Mouse (Mus musculus) midbrain, embryonic 10.5 days (tissue): ENCODE results near the gene Tex19.2. TPM values are rescaled to one million over a fixed set of nuclear protein-coding genes. Genes with fewer than 3 reads are reported as not detected.
"Not testable (repeated sequence)": the region's sequence is repeated elsewhere in the genome, so short reads cannot be mapped to it uniquely, and the experiment has no call there.

Source experiments
- DNase-seq: peaks from one replicate; pipeline ENCODE4 v3.0.0-alpha.2; 2017; ENCODE audit warnings: low spot score
- H3K27ac ChIP-seq: fragments of 300-500 bp; sonication (generic); replicated peaks from 2 replicates; pipeline ENCODE4 v1.5.1; 2016; ENCODE audit warnings: mild to moderate bottlenecking
- H3K27me3 ChIP-seq: fragments of 300-500 bp; sonication (generic); 2 replicates; pipeline ENCODE4 v1.6.1; 2016; ENCODE audit warnings: low read depth, mild to moderate bottlenecking; ENCODE audit not compliant: poor library complexity, severe bottlenecking
- H3K36me3 ChIP-seq: fragments of 300-500 bp; sonication (generic); 2 replicates; pipeline ENCODE4 v1.6.1; 2016; ENCODE audit warnings: mild to moderate bottlenecking, moderate library complexity
- H3K4me1 ChIP-seq: fragments of 300-500 bp; sonication (generic); 2 replicates; pipeline ENCODE4 v1.6.1; 2016
- H3K4me3 ChIP-seq: fragments of 300-500 bp; sonication (generic); 2 replicates; pipeline ENCODE4 v1.5.1; 2016; ENCODE audit warnings: mild to moderate bottlenecking, moderate library complexity
- H3K9me3 ChIP-seq: fragments of 300-500 bp; sonication (generic); replicated peaks from 2 replicates; pipeline ENCODE4 v1.6.1; 2016; ENCODE audit warnings: mild to moderate bottlenecking
- WGBS: fragments of 180-500 bp; shearing (Covaris S2); methylation state at CpG from one replicate; pipeline ENCODE4 v1.1.7; 2016; 5-methylcytosine and 5-hydroxymethylcytosine counted together
- polyA plus RNA-seq: library from polyadenylated mRNA; unstranded; fragments of >200 nt; fragmentation: Nextera tagmentation; extraction: Ambion mirVana; gene quantifications from 2 replicates; pipeline ENCODE4 v1.2.1, GENCODE M21; 2016

Tex19.2 gene
- polyA plus RNA-seq, 1 experiment from 2014 or later: not detected

DNA sequence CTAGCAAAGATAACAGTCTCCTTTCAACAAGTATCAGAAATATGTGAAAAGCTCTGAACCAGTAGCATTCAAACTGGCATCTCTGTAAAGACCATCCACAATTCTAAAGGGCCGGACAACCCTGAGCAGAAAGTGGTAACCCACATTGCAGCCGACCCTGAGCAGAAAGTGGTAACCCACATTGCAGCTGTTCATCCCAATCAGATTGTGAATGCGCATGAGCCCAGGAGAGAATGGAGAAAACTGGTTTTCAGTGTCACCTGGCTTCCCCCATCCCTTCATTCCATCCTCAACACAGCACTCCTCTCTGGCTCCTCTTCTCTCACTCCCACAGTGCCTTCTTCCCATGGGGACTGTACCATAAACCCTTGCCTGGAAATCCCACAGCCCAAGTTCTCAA is 9.0 kb upstream of the Tex19.2 start:
- no peak for DNase-seq
- Histone ChIP-seq H3K36me3 (no peaks in the 10 kb centered on the region), H3K27me3 (no peaks in the 10 kb centered on the region), H3K9me3 (no peaks in the 10 kb centered on the region), H3K4me3 (no peak overlapping the region), H3K4me1 (no peaks in the 10 kb centered on the region), H3K27ac (no peak overlapping the region)
- 92% methylated on average over 3 of the region's 3 CpGs for WGBS

DNA sequence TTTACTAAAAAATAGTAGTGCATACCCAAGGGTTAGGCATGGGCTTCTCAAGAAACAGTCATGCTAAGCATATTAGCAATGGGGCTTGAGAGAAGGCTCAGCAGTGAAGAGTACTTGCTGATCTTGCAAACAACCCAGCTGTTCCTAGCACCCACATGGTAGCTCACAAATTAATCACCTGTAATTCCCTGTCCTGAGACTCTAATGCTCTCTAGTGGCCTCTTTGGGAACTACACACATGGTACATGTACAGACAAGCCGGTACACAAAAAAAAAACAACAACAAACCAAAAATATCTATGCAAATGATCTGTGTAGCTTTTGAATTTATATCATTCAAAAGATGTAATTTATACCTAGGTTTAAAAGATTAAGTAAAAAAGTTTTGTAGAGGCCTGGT is 7.9 kb upstream of the Tex19.2 start:
- DNase-seq: no peak
- H3K4me1 ChIP-seq: no peaks in the 10 kb centered on the region
- H3K36me3 ChIP-seq: no peaks in the 10 kb centered on the region
- H3K27me3 ChIP-seq: no peaks in the 10 kb centered on the region
- 84% methylated on average over 1 of the region's 1 CpGs for WGBS
- no peak overlapping the region for H3K27ac ChIP-seq
- no peaks in the 10 kb centered on the region for H3K9me3 ChIP-seq
- H3K4me3 ChIP-seq: no peak overlapping the region

DNA sequence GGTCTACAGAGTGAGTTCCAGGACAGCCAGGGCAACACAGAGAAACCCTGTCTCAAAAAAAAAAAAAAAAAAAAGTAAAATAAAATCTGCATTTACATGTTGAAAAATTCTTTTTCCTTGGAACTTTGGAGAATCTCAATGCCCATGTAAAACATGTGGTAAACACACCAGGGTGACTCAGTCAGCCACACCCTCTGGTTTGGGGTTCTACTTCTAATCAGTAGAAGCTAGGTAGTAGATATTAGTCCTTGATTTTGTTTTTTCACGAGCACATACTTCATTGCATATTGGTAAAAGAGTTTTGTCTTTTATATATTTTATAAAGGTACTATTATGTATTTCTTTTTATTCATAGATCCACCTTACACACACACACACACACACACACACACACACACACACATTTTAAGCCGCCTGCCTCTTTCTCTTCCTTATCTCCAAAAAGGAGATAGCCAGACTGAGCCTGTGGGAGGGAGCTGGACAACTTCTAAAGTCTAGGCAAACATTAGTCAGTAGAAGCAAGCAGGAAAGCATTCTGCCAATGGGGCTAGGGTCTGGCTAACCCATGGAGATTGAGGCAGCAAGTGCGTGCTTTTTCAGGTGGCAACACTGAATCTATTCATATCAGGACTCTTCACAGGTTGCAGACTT is 7.2 kb upstream of the Tex19.2 start:
- Histone ChIP-seq H3K27me3 (no peaks in the 10 kb centered on the region), H3K4me1 (no peaks in the 10 kb centered on the region), H3K27ac (no peak overlapping the region), H3K36me3 (no peaks in the 10 kb centered on the region), H3K9me3 (no peaks in the 10 kb centered on the region), H3K4me3 (no peak overlapping the region)
- no peak for DNase-seq
- 94% methylated on average over 3 of the region's 3 CpGs for WGBS

DNA sequence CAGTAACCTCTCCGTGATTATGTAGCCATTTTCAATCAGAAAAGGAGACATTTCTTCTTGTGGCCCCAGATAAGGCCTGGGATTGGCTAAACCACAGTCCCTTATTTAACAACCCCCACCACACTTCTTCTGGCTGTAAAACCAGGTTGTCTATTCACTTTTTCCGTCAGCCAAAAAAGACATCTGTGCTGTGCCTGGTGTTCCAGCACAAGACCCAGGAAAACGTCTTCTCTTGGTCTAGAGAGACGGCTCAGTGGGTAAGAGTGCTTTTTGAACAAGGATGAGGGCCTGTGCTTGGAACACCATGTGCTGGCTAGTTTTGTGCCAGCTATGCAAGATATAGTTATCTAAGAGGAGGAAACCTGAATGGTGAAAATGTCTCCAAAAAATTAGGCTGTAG is 5.0 kb upstream of the Tex19.2 start:
- no peak overlapping the region for H3K27ac ChIP-seq
- H3K4me3 ChIP-seq: no peak overlapping the region
- no peaks in the 10 kb centered on the region for H3K36me3 ChIP-seq
- no peaks in the 10 kb centered on the region for H3K9me3 ChIP-seq
- no peaks in the 10 kb centered on the region for H3K27me3 ChIP-seq
- 0 out of 2 replicates have a peak, but pooled peaks cover 2% of the 10 kb centered on the region for H3K4me1 ChIP-seq
- WGBS: 90% methylated on average over 4 of the region's 4 CpGs
- no peak for DNase-seq

DNA sequence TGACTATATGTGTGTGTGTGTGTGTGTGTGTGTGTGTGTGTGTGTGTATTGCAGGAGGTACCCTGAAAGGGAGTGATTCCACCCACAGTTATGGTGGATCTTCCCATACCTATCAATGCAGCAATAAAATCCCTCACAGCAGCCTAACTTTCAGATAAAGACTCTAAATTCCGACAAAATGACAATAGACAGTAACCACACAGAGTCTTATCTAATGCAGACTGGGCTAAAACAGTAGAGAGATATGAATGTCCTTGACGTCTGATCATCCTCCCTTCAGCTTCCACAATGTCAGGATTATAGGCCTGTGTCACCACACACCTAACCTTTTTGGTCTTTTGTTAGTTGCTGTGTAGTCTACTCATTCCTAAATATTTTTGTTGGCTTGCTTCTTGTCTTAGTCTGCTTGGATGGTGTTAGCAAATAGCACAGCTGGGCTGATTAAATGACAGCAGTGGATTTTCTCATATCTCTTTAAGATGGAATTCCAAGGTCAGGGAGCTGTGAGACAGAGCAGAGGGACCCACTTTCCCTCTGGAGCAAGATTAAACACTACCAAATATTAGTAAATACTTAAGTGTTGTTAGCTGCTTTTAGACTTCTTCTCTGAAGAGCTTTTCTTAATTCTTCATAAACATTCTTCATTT is 3.7 kb upstream of the Tex19.2 start:
- WGBS: 80% methylated on average over 2 of the region's 2 CpGs

DNA sequence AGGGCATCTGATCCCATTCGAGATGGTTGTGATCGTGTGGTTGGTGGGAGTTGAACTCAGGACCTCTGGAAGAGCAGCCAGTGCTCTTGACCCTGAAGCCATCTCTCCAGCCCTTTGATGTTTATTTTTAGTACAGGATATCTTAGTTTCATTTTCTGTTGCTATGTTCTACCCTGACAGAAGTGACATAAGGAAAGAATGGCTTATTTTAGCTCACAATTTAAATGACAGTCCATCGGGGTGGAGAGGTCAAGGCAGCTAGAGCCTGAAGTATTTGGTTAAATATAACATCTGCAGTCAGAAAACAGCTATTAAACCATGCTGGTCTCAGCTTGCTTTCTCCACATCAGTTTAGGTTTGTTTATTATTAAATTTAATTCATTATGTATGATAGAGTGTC is 2.7 kb upstream of the Tex19.2 start:
- H3K4me1 ChIP-seq: 0 out of 2 replicates have a peak, but pooled peaks cover 2% of the 10 kb centered on the region
- H3K9me3 ChIP-seq: no peaks in the 10 kb centered on the region
- 86% methylated on average over 3 of the region's 3 CpGs for WGBS
- H3K27ac ChIP-seq: no peak overlapping the region
- no peaks in the 10 kb centered on the region for H3K27me3 ChIP-seq
- DNase-seq: no peak
- no peaks in the 10 kb centered on the region for H3K36me3 ChIP-seq
- H3K4me3 ChIP-seq: no peak overlapping the region

More for the DNA sequence above, 3.7 kb upstream of the Tex19.2 start:
- H3K9me3 ChIP-seq: no peaks in the 10 kb centered on the region
- no peaks in the 10 kb centered on the region for H3K36me3 ChIP-seq
- DNase-seq: no peak
- 0 out of 2 replicates have a peak, but pooled peaks cover 2% of the 10 kb centered on the region for H3K4me1 ChIP-seq
- no peaks in the 10 kb centered on the region for H3K27me3 ChIP-seq
- no peak overlapping the region for H3K4me3 ChIP-seq
- H3K27ac ChIP-seq: no peak overlapping the region

DNA sequence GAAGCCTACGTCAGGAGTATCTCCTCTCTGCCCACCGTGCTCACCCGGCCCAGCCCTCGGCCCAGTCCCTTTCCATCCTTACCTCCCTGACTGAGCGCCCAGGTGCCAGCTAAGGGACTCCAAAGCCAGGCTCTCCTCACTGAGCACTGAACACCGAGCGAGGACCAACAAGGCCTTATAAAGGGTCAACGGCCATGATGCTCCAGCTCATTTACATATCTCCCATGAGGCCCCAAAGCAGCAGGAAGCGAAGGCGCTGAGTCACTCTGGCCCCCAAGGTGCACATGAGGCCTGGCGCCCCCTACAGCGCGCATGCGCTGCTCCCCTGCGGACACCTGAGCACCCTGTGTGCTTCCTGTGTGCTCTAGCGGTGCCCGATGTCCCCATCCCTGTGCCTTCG is 371 bp downstream of the Tex19.2 start:
- Histone ChIP-seq H3K9me3 (no peaks in the 10 kb centered on the region), H3K4me3 (no peak overlapping the region), H3K36me3 (no peaks in the 10 kb centered on the region), H3K27ac (0 out of 2 replicates have a peak overlapping the region, but pooled peaks have one; percentile 13), H3K4me1 (0 out of 2 replicates have a peak, but pooled peaks cover 2% of the 10 kb centered on the region), H3K27me3 (no peaks in the 10 kb centered on the region)
- no peak for DNase-seq
- WGBS: 94% methylated on average over 18 of the region's 18 CpGs

DNA sequence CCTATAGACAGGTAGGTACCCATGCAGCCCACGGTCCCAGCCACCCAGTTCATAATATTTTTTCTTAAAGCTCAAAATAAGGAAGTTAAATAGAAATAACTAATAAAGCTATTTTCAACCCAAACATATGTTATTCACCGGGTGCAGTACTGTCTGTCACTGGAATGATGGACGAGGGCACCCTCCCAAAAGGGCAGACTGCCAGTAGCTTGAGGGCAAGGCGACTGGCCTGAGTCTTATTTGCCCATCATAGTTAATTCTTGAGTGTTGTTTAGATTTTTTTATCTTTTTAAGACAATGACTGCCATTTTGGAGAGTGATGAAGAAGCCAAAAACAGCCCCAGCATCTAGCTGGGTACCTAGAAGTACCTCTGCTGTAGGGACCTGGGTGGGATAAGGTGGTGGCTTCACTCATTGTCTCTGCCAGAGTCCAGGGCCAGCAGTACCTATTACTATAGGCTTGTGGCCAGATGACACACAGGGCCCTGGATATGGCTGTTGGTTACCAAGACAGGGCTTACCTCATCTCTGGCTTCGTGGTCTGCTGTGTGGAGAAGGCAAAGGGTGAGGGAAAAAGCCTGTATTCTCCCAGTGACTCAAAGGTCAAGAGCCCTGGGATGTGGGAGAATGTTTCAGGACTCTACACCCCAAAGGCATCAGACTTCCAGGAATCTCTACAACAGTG is 6.2 kb downstream of the Tex19.2 start:
- H3K9me3 ChIP-seq: no peaks in the 10 kb centered on the region
- H3K27me3 ChIP-seq: no peaks in the 10 kb centered on the region
- no peak for DNase-seq
- no peaks in the 10 kb centered on the region for H3K36me3 ChIP-seq
- no peak overlapping the region for H3K27ac ChIP-seq
- H3K4me3 ChIP-seq: no peak overlapping the region
- 85% methylated on average over 5 of the region's 5 CpGs for WGBS
- H3K4me1 ChIP-seq: no peaks in the 10 kb centered on the region

DNA sequence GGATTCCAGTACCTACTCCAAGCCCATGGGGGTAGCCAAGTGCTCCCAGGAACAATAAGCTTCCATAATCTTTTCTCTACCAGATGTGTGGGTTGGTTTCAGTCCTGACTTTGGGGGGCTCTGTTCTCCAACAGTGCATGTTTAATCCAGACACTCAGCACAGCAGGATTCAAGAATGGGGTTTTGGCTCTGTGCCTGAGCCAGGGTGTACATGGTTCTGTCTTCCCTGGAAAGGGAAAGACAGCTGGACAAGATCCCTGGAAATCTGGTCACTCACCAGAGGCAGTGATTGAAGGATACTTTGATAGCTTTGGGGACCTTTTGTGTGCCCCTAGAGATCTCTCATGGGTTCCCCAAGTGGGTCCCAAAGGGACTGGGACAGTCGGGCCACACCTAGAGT is 6.9 kb downstream of the Tex19.2 start:
- no peak overlapping the region for H3K27ac ChIP-seq
- no peaks in the 10 kb centered on the region for H3K9me3 ChIP-seq
- WGBS: 88% methylated on average over 1 of the region's 1 CpGs
- H3K4me1 ChIP-seq: no peaks in the 10 kb centered on the region
- H3K36me3 ChIP-seq: no peaks in the 10 kb centered on the region
- H3K4me3 ChIP-seq: no peak overlapping the region
- H3K27me3 ChIP-seq: no peaks in the 10 kb centered on the region
- no peak for DNase-seq

DNA sequence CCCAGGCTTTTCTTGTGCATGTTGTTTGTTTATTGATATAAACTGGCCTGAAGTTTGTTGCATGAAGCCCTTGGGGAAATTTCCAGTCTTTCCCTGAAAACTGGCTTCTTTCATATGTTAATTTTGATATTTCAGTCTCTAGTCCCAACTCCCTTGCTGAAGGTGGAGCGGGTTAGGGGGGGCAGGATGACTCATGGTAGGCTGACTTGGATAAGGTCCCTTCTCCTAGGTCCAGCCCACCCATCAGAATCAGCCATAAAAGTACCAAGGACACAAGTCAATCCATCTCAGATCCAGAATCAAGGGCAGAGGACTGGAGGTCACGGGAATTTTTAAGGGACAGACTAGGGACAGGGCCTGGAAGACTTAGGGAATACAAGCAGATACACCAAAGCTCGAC is 7.4 kb downstream of the Tex19.2 start:
- H3K36me3 ChIP-seq: no peaks in the 10 kb centered on the region
- H3K9me3 ChIP-seq: no peaks in the 10 kb centered on the region
- no peak overlapping the region for H3K4me3 ChIP-seq
- 89% methylated on average over 3 of the region's 3 CpGs for WGBS
- no peaks in the 10 kb centered on the region for H3K4me1 ChIP-seq
- no peak overlapping the region for H3K27ac ChIP-seq
- DNase-seq: no peak
- no peaks in the 10 kb centered on the region for H3K27me3 ChIP-seq

DNA sequence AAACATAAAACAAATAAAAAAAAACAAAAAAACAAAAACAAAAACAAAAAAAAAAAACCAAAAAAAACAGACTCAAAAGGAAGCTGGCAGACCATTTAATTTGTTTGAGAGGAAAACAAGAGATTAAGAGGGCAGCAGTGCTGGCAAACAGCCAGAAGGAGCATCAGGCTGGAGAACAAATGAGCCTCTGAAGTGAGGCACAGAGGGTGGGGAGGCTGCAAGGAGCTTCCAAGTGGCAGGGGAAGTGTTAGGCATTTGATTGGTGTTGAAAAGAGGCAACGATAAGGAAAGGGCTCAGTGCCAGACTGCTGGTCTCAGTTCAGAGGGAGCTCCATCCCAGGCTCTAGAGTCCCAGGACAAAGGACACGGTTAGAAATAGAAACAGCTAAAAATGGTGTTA is 8.5 kb downstream of the Tex19.2 start:
- Histone ChIP-seq H3K4me3 (no peak overlapping the region), H3K27me3 (no peaks in the 10 kb centered on the region), H3K36me3 (no peaks in the 10 kb centered on the region), H3K27ac (no peak overlapping the region), H3K9me3 (no peaks in the 10 kb centered on the region), H3K4me1 (no peaks in the 10 kb centered on the region)
- no peak for DNase-seq
- WGBS: 21% methylated on average over 2 of the region's 2 CpGs

DNA sequence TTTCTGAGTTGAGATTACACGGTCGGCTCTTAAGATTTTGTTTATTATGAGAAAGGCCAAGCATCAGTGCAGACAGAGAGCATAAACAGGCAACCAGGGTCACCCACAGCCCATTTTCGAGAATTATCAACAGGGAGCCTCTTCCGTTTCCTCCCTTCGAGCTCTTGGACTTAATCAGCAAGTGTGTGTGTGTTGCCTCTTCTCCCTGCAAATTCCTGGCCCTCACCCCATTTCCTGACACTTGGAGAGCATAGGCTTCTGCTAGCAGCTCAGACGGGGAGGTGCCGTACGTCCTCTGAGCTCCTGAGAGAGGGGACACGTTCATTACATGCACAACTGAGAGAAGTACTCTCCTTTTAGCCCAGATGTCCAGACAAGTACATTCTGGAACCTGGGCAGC is 10.4 kb downstream of the Tex19.2 start:
- H3K36me3 ChIP-seq: no peaks in the 10 kb centered on the region
- H3K4me1 ChIP-seq: no peaks in the 10 kb centered on the region
- no peak overlapping the region for H3K27ac ChIP-seq
- no peak for DNase-seq
- no peak overlapping the region for H3K4me3 ChIP-seq
- no peaks in the 10 kb centered on the region for H3K27me3 ChIP-seq
- H3K9me3 ChIP-seq: no peaks in the 10 kb centered on the region
- WGBS: 78% methylated on average over 9 of the region's 9 CpGs

DNA sequence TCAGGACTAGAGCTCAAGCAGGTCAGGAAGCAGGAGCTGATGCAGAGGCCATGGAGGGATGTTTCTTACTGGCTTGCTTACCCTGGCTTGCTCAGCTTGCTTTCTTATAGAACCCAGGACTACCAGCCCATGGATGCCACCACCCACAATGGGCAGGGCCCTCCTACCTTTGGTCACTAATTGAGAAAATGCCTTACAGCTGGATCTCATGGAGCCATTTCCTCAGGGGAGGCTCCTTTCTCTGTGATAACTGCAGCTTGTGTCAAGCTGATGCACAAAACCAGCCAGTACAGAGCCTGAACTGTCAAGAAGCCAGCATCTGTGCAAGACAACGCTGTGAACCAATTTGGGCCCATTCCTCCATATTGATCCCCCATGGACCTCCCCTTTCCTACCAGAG is 11.2 kb downstream of the Tex19.2 start:
- not testable (repeated sequence) for H3K4me1 ChIP-seq, H3K27me3 ChIP-seq, H3K36me3 ChIP-seq, H3K27ac ChIP-seq, H3K9me3 ChIP-seq, H3K4me3 ChIP-seq, DNase-seq
- 70% methylated on average over 1 of the region's 1 CpGs for WGBS
